Mouse (Mus musculus) lung, postnatal 0 days (tissue): ENCODE results near the gene Cnot2.

Experiments used
- CTCF ChIP-seq: IDR thresholded peaks from 2 replicates; pipeline ENCODE4 v1.5.1; 2016; ENCODE audit warnings: antibody characterized with exemption, mild to moderate bottlenecking
- EP300 ChIP-seq: IDR thresholded peaks from 2 replicates; pipeline ENCODE4 v1.6.1; 2016; ENCODE audit warnings: antibody characterized with exemption, mild to moderate bottlenecking, control low read depth

- TF ChIP-seq CTCF (no peak), EP300 (no peak)
Measured at GRCm38 (mm10) chr10:116567491-116568405, 13.6 kb downstream of the Cnot2 start.
